ENCODE assay signal across 10 mouse cellular contexts in the genomic region with DNA sequence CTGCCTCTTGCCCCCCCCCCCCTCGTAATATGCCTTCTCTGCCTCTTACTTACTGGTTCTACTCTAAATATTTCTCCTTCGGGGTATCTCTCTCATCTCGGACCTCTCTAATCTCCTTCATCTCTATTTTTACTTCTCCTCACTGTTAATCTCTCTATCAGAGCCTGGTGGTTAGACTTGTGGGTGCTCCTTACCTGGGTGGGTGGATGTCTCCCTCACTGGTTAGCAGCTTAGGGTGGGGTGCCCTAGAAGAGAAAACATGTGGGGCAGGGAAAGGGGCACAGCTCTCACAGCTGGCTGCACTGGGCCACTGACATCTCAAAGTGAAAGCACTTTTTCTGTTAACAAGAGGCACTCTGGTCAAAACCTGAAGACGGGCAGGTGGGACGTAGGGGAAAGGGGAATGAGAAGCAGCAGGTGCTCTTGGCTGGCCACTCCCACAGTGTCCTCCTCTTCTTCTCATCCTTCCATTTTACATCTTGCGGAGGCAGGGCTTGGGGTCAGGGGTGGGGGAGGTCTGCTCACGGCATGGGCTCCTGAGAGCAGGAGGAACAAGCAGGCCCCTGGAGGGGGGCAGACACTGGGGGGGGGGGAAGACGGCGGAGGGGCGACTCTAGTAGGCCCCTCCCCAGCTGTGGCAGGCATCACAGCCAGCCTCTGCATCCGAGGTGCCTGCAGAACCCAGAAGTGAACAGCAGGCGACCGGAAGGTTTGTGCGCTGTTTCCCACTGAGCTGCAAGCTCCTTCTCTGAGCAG. TPM values are rescaled to one million over a fixed set of nuclear protein-coding genes. Genes with fewer than 3 reads are reported as not detected.
DNase-seq lines count a peak whose midpoint lies in the region; ATAC-seq lines count a peak whose summit lies in the region.
"Had no signal": no experiment of that assay in that cellular context is flagged by ENCODE, and none has a peak within 500 bp of the region (broad histone marks: within the 10 kb centered on the region; RNA-seq: fewer than 3 reads in every experiment).

No protein-coding gene starts in this region.

- peak; percentile 85 for DNase-seq in heart, adult 11 months
- DNase-seq in heart, adult 18-20 months: no peak
- DNase-seq in kidney, postnatal 4 days: peak; percentile 23 to 56
- DNase-seq in kidney, adult 8-10 months: no peak
- DNase-seq in CD8-positive naive resting alpha-beta T cell, adult 2 months (ENCODE audit: low read depth in 2 of 2, low spot score in 2 of 2): peak; percentile 63 to 73
- peak; percentile 82 for DNase-seq in thymus, postnatal 0 days (ENCODE audit: low spot score)
- DNase-seq in left cerebral cortex, adult 18-20 months (ENCODE audit: low spot score in 2 of 2): no peak
- DNase-seq: cerebellum, adult 8-10 months had no signal

- ATAC-seq in cerebellum, adult (ENCODE audit: insufficient number of reproducible peaks, low FRiP score, low TSS enrichment): no peak
- ATAC-seq: midbrain, embryonic 16.5 days had no signal

RNA-seq across cellular contexts. Expression of a gene that starts 27.7 kb away (rescaled TPM):
- 1 to 10 TPM in 1 of 2 experiments, under 1 TPM in 1; 0.37 to 1.4 TPM for total RNA-seq in heart, adult 18-20 months (2021)
- polyA plus RNA-seq in thymus, postnatal 0 days (2015; fragmentation: Nextera tagmentation; extraction: Ambion mirVana): 1.8 and 2.0 TPM in 2 replicates
- under 1 TPM; 0.16 to 0.19 TPM for total RNA-seq in left cerebral cortex, adult 18-20 months (2021)

RNA-seq across cellular contexts. Expression of a gene that starts 54.2 kb away (rescaled TPM):
- total RNA-seq in heart, adult 18-20 months (2021): under 1 TPM; 0.51 to 0.60 TPM
- 1.0 and 1.1 TPM in 2 replicates for polyA plus RNA-seq in thymus, postnatal 0 days (2015; fragmentation: Nextera tagmentation; extraction: Ambion mirVana)
- under 1 TPM; 0.33 to 0.70 TPM for total RNA-seq in left cerebral cortex, adult 18-20 months (2021)

Comparison
In these comparisons a context has a peak if more than half of its experiments do, and no peak if none do; other contexts are left out.
1. DNase-seq: peak in heart, adult 11 months (single experiment), kidney, postnatal 4 days (2 of 2), CD8-positive naive resting alpha-beta T cell, adult 2 months (2 of 2) and thymus, postnatal 0 days (single experiment); none in heart, adult 18-20 months (0 of 2), kidney, adult 8-10 months (0 of 2) and left cerebral cortex, adult 18-20 months (0 of 2).